Mouse (Mus musculus): ENCODE results near the gene Eif4g2. TPM values are rescaled to one million over a fixed set of nuclear protein-coding genes. Genes with fewer than 3 reads are reported as not detected.

Eif4g2 gene
- polyA plus RNA-seq (2021; fragmentation: Nextera tagmentation) = 58.2 and 68.6 TPM in 2 replicates
- long read RNA-seq, experiment 1, full-length matches to known transcripts = 27 of 140 reads
- long read RNA-seq, experiment 1, partial matches to known transcripts = 81 of 140 reads
- long read RNA-seq, experiment 1, other reads (novel, unspliced or antisense) = 32 of 140 reads
- long read RNA-seq, experiment 2, full-length matches to known transcripts = 739 of 958 reads
- long read RNA-seq, experiment 2, partial matches to known transcripts = 142 of 958 reads
- long read RNA-seq, experiment 2, other reads (novel, unspliced or antisense) = 77 of 958 reads

DNA sequence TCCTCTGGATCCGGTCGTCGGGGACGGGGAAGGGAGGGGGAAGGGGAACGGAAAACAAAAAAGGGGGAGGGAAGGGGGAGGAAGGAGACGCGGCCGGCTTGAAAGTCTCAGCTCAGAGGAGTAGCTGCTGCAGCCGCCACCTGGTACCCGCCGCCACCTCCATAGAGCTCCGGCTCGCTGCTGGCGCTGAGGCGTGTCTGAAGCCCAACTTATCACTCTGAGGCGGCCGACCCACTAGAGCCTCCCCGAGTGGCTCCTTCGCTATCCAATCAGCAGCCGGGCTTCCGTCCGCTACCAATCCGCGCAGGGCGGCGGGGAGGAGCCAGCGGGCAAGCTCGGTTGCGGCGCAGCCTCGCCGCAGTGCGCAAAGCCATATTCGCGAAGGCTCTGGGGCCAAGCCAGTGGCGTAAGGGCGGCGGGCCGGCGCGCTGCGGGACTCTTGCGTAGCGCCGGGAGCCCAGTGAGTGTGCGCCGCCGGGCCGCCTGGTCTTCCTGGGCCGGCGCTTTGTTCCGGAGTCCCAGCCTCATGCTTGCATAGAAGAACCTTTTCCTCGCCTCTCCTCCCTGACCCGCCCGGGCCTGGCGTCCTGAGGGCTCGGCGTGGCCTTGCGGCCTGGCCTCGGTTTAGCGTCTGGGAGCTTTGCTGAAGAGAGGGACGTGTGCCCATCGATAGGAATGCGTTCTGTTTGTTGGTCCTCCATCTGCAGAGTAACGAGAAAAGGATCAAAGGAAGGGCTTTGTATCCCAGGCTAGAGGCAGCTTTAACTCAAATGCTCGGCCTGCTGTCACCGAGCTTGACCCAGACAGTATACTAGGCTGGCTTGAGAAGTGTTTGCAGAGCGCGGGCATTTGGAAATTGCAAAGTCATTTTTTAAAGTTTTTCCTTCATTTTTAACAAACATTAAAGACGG lies at the start of gene Eif4g2:
TSS of gene Eif4g2 (minus strand) at position 209 of the 911 bp plus-strand sequence.

DNA sequence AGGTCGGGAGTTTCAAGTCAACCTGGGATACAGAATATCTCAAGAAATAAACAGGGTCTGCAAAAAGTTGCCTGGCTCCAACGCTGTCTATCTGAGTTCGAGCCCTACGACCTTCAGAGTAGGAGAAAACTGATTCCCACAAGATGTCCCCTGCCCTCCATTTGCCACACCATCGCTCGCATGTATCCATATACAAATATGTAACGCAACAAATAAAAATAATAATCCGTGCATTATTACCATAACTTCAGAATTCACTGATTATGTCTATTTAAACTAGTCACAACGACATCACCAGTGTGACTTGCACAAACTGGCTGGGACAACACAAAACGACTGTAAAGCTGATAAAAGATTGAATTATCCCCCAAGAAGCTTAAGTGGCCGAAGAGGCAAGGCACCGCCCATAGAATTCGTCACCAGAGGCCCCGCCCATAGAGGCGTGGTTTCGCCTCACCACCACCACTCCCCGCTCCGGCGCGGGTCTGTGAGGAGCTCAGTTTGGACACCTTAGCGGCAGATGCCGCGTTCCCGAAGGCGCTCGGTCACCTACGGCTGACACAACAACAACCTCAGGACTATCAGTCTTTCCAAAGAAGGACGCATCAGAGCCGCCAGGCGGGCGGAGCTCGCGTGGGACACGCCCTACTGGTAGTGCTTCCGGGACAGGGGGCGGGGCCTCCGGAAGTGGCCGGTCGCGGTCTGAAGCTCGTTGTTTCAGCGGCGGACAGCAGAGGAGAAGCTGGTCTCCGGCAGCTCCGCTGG lies 54.4 kb downstream of the Eif4g2 start, which contains the start of gene Ctr9:
TSS of gene Ctr9 (plus strand) at position 671 of the 765 bp plus-strand sequence.

Other genes starting within 250 kb of the Eif4g2 start
- gene Rnf141, start 238.6 kb downstream of the Eif4g2 start, polyA plus RNA-seq (2021; fragmentation: Nextera tagmentation) = 190 and 205 TPM in 2 replicates
- 0.19 and 0.20 TPM in 2 replicates for gene Lyve1, start 219.8 kb downstream of the Eif4g2 start, polyA plus RNA-seq (2021; fragmentation: Nextera tagmentation)
- gene Mrvi1, start 100.6 kb downstream of the Eif4g2 start, polyA plus RNA-seq (2021; fragmentation: Nextera tagmentation) = 0.26 and 0.40 TPM in 2 replicates
- 23.8 and 27.3 TPM in 2 replicates for gene Ctr9, start 54.1 kb downstream of the Eif4g2 start, polyA plus RNA-seq (2021; fragmentation: Nextera tagmentation)